Mouse (Mus musculus): ENCODE results near the gene Sox18.

- TF ChIP-seq CTCF (IDR thresholded peaks at IDR 0.05 in 2 of 3, conservative IDR thresholded peaks at IDR 0.05 in 1 of 3; ENCODE audit: control insufficient read depth in 1 of 3, insufficient read depth in 1 of 3, low read depth in 2 of 3, low read length in 3 of 3, poor library complexity in 1 of 3, severe bottlenecking in 1 of 3): no peak
- TF ChIP-seq TAL1 (IDR thresholded peaks at IDR 0.05; ENCODE audit: low read length): no peak
- TF ChIP-seq GATA1 (IDR thresholded peaks at IDR 0.05; ENCODE audit: low read depth, low read length): no peak
- TF ChIP-seq USF1 (IDR thresholded peaks at IDR 0.05; ENCODE audit: low read depth, low read length): no peak
- no peak for TF ChIP-seq POLR2A (IDR thresholded peaks at IDR 0.05; ENCODE audit: control insufficient read depth in 1 of 2, insufficient read depth in 1 of 2, low read depth in 1 of 2, low read length in 2 of 2, poor library complexity in 1 of 2)
- TF ChIP-seq NELFE (IDR thresholded peaks at IDR 0.05; ENCODE audit: low read depth, low read length): no peak
- TF ChIP-seq ZC3H11A (IDR thresholded peaks at IDR 0.05; ENCODE audit: low read depth, low read length): no peak
- TF ChIP-seq MEF2A (IDR thresholded peaks at IDR 0.05; ENCODE audit: extremely low read depth, insufficient replicate concordance, low read depth, low read length, poor library complexity, severe bottlenecking): no peak
- TF ChIP-seq EP300 (IDR thresholded peaks at IDR 0.05; ENCODE audit: low read depth in 1 of 2, low read length in 2 of 2): no peak
- TF ChIP-seq JUND (IDR thresholded peaks at IDR 0.05; ENCODE audit: low read depth, low read length): no peak
- no peak for TF ChIP-seq NRF1 (IDR thresholded peaks at IDR 0.05; ENCODE audit: insufficient read depth, low read depth, low read length, poor library complexity, severe bottlenecking)
- TF ChIP-seq ETS1 (IDR thresholded peaks at IDR 0.05; ENCODE audit: low read depth, low read length): no peak
- TF ChIP-seq CHD2 (IDR thresholded peaks at IDR 0.05; ENCODE audit: low read length): no peak
- TF ChIP-seq POLR2AphosphoS2 (IDR thresholded peaks at IDR 0.05; ENCODE audit: low read length): no peak
These were observed 12.9 kb downstream of the Sox18 start for GRCm38 (mm10) chr2:181658528-181658927.
